Mouse (Mus musculus): ENCODE measurements around the gene Ror1.

- no peak for TF ChIP-seq POLR2A (IDR thresholded peaks at IDR 0.05; ENCODE audit: insufficient read depth, low read length)
- peak; percentile 52 for TF ChIP-seq CTCF (IDR thresholded peaks at IDR 0.05; ENCODE audit: low read depth, low read length)
- no peak for TF ChIP-seq EP300 (IDR thresholded peaks at IDR 0.05; ENCODE audit: insufficient read depth, low read depth, low read length)
Measured at GRCm38 (mm10) chr4:100214324-100215215, 119.0 kb downstream of the Ror1 start.
